Mouse (Mus musculus): ENCODE data around the gene Tas2r110. TPM values are rescaled to one million over a fixed set of nuclear protein-coding genes. Genes with fewer than 3 reads are reported as not detected.

The Tas2r110 gene
- not detected in 2 replicates for polyA plus RNA-seq (2012; rRNA removed)

- Histone ChIP-seq H3K36me3 (ENCODE audit: control insufficient read depth, insufficient read depth, low read length) (no peaks in the 10 kb centered on the region), H3K27ac (ENCODE audit: control insufficient read depth, insufficient read depth, low read length) (no peak within 1 kb of the TSS), H3K4me3 (ENCODE audit: control insufficient read depth, insufficient read depth, low read length) (no peak within 1 kb of the TSS), H3K4me1 (replicated peaks; ENCODE audit: control insufficient read depth, insufficient read depth, low read length) (no peaks in the 10 kb centered on the region), H3K27me3 (ENCODE audit: control insufficient read depth, insufficient read depth, low read length) (no peaks in the 10 kb centered on the region)
- no peak for TF ChIP-seq POLR2A (IDR thresholded peaks at IDR 0.05; ENCODE audit: control insufficient read depth, extremely low read depth, insufficient read depth, low read length, poor library complexity)
- TF ChIP-seq CTCF (IDR thresholded peaks at IDR 0.05; ENCODE audit: borderline replicate concordance, control insufficient read depth, extremely low read depth, insufficient read depth, low read length, poor library complexity): no peak
- no peak for DNase-seq
Observed at GRCm38 (mm10) chr6:132867708-132868107, at the start of gene Tas2r110. Gene Tas2r110, plus strand, starts transcription at chr6:132868008.

DNA sequence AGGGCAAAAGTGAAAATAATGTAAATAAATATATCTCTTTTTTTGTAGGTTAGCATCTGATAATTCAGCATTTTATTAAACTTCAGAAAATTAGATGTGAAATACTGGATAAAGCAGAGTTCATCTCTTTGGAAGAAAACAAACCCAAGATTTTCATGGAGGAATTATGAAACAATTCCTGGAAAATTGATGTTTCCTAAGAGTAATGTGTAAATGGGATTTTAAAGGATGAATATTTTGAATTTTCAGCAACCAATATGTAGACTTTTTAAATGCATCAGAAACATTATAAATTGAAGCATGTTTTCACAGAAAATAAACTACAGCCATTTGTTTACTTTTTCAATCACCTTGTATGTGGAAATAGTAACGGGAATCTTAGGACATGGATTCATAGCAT, 21.0 kb upstream of the Tas2r110 start, which contains the start of gene Tas2r123:
Gene Tas2r123, plus strand, starts transcription at position 301 of the 400 bp plus-strand sequence.
- Histone ChIP-seq H3K36me3 (ENCODE audit: control insufficient read depth, insufficient read depth, low read length) (no peaks in the 10 kb centered on the region), H3K4me1 (replicated peaks; ENCODE audit: control insufficient read depth, insufficient read depth, low read length) (no peaks in the 10 kb centered on the region), H3K27me3 (ENCODE audit: control insufficient read depth, insufficient read depth, low read length) (no peaks in the 10 kb centered on the region), H3K4me3 (ENCODE audit: control insufficient read depth, insufficient read depth, low read length) (no peak within 1 kb of the TSS), H3K27ac (ENCODE audit: control insufficient read depth, insufficient read depth, low read length) (no peak within 1 kb of the TSS)
- no peak for DNase-seq
- 93% methylated on average over 1 of the region's 1 CpGs for WGBS
- TF ChIP-seq POLR2A (IDR thresholded peaks at IDR 0.05; ENCODE audit: control insufficient read depth, extremely low read depth, insufficient read depth, low read length, poor library complexity): no peak
- TF ChIP-seq CTCF (IDR thresholded peaks at IDR 0.05; ENCODE audit: borderline replicate concordance, control insufficient read depth, extremely low read depth, insufficient read depth, low read length, poor library complexity): no peak

DNA sequence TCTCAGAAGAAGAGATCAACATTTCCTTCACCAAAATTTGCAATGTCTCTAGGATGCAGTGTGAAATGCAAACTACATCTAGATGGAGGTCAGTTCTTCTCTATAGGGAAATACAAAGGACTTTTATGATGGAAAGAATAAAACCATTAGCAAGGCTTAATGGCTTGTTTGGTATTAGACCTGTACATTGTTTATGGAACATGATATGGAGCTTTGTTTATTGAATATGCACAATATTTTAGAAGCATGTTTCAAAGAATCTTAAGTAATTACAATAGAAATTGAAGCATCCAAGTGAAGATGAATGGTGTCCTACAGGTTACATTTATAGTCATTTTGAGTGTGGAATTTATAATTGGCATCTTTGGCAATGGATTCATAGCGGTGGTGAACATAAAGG, 12.7 kb upstream of the Tas2r110 start, which contains the start of gene Tas2r116:
Gene Tas2r116, plus strand, starts transcription at position 301 of the 400 bp plus-strand sequence.
- 78% methylated on average over 1 of the region's 1 CpGs for WGBS

DNA sequence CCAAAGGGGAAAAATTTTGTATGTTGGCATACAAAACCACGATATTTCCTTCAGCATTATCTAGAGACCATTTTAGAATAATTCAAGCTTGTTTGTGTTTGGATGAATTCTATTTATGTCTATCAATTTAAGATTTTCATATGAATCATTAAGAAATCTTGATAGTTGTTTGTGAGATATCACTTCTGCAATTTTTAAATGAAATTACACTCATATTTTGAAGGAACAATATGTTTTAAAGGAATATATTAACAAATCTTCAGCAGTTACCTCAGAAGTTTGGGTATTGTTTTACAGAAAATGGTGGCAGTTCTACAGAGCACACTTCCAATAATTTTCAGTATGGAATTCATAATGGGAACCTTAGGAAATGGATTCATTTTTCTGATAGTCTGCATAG, 24.9 kb downstream of the Tas2r110 start, which contains the start of gene Tas2r113:
Gene Tas2r113, plus strand, starts transcription at position 301 of the 400 bp plus-strand sequence.
- no peak within 1 kb of the TSS for H3K4me3 ChIP-seq (ENCODE audit: control insufficient read depth, insufficient read depth, low read length)
- no peak within 1 kb of the TSS for H3K27ac ChIP-seq (ENCODE audit: control insufficient read depth, insufficient read depth, low read length)
- no peaks in the 10 kb centered on the region for H3K27me3 ChIP-seq (ENCODE audit: control insufficient read depth, insufficient read depth, low read length)
- WGBS: 75% methylated on average over 1 of the region's 1 CpGs
- no peaks in the 10 kb centered on the region for H3K4me1 ChIP-seq (replicated peaks; ENCODE audit: control insufficient read depth, insufficient read depth, low read length)
- no peaks in the 10 kb centered on the region for H3K36me3 ChIP-seq (ENCODE audit: control insufficient read depth, insufficient read depth, low read length)
- TF ChIP-seq CTCF (IDR thresholded peaks at IDR 0.05; ENCODE audit: borderline replicate concordance, control insufficient read depth, extremely low read depth, insufficient read depth, low read length, poor library complexity) (no peak), POLR2A (IDR thresholded peaks at IDR 0.05; ENCODE audit: control insufficient read depth, extremely low read depth, insufficient read depth, low read length, poor library complexity) (no peak)
- DNase-seq: no peak

More for the DNA sequence above, 12.7 kb upstream of the Tas2r110 start, which contains the start of gene Tas2r116:
- Histone ChIP-seq H3K4me1 (replicated peaks; ENCODE audit: control insufficient read depth, insufficient read depth, low read length) (no peaks in the 10 kb centered on the region), H3K27me3 (ENCODE audit: control insufficient read depth, insufficient read depth, low read length) (no peaks in the 10 kb centered on the region), H3K36me3 (ENCODE audit: control insufficient read depth, insufficient read depth, low read length) (no peaks in the 10 kb centered on the region), H3K27ac (ENCODE audit: control insufficient read depth, insufficient read depth, low read length) (no peak within 1 kb of the TSS), H3K4me3 (ENCODE audit: control insufficient read depth, insufficient read depth, low read length) (no peak within 1 kb of the TSS)
- no peak for TF ChIP-seq CTCF (IDR thresholded peaks at IDR 0.05; ENCODE audit: borderline replicate concordance, control insufficient read depth, extremely low read depth, insufficient read depth, low read length, poor library complexity)
- TF ChIP-seq POLR2A (IDR thresholded peaks at IDR 0.05; ENCODE audit: control insufficient read depth, extremely low read depth, insufficient read depth, low read length, poor library complexity): no peak
- DNase-seq: no peak

DNA sequence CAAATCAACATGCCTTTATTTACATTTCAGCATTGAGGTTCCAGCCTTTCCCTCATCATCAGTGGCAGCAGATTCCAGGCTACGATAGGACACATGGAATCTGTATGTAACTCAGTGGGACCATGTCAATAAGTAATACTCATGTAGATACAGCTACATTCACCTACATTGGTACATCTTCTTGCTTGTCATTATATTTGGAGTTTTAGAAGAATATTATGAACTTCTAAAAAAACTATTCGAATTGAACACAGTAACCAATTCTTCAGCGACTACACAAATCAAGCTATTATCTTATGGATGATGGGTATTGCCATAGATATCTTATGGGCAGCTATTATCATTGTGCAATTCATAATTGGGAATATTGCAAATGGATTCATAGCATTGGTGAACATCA, 41.5 kb downstream of the Tas2r110 start, which contains the start of gene Tas2r125:
Gene Tas2r125, plus strand, starts transcription at position 301 of the 400 bp plus-strand sequence.
- no peaks in the 10 kb centered on the region for H3K4me1 ChIP-seq (replicated peaks; ENCODE audit: control insufficient read depth, insufficient read depth, low read length)
- WGBS: 87% methylated on average over 3 of the region's 3 CpGs
- no peak within 1 kb of the TSS for H3K4me3 ChIP-seq (ENCODE audit: control insufficient read depth, insufficient read depth, low read length)
- no peaks in the 10 kb centered on the region for H3K27me3 ChIP-seq (ENCODE audit: control insufficient read depth, insufficient read depth, low read length)
- no peak for DNase-seq
- no peak for TF ChIP-seq CTCF (IDR thresholded peaks at IDR 0.05; ENCODE audit: borderline replicate concordance, control insufficient read depth, extremely low read depth, insufficient read depth, low read length, poor library complexity)
- no peak for TF ChIP-seq POLR2A (IDR thresholded peaks at IDR 0.05; ENCODE audit: control insufficient read depth, extremely low read depth, insufficient read depth, low read length, poor library complexity)
- no peaks in the 10 kb centered on the region for H3K36me3 ChIP-seq (ENCODE audit: control insufficient read depth, insufficient read depth, low read length)
- no peak within 1 kb of the TSS for H3K27ac ChIP-seq (ENCODE audit: control insufficient read depth, insufficient read depth, low read length)

Other genes with a start within 250 kb of the Tas2r110 start
- gene A630073D07Rik, start 216.5 kb upstream of the Tas2r110 start, polyA plus RNA-seq (2012; rRNA removed): 0.36 TPM in 1 of 2 replicates, not detected in the other
- gene Tas2r120, start 211.1 kb upstream of the Tas2r110 start, polyA plus RNA-seq (2012; rRNA removed): not detected in 2 replicates
- not detected in 2 replicates for gene Tas2r121, start 167.0 kb upstream of the Tas2r110 start, polyA plus RNA-seq (2012; rRNA removed)
- gene Tas2r122, start 156.1 kb upstream of the Tas2r110 start, polyA plus RNA-seq (2012; rRNA removed): not detected in 2 replicates
- not detected in 2 replicates for gene Tas2r115, start 130.0 kb upstream of the Tas2r110 start, polyA plus RNA-seq (2012; rRNA removed)
- not detected in 2 replicates for gene Tas2r124, start 113.3 kb upstream of the Tas2r110 start, polyA plus RNA-seq (2012; rRNA removed)
- gene Tas2r102, start 105.9 kb upstream of the Tas2r110 start, polyA plus RNA-seq (2012; rRNA removed): not detected in 2 replicates
- not detected in 2 replicates for gene Tas2r136, start 89.8 kb upstream of the Tas2r110 start, polyA plus RNA-seq (2012; rRNA removed)
- 0.11 TPM in 1 of 2 replicates, not detected in the other for gene Tas2r117, start 65.2 kb upstream of the Tas2r110 start, polyA plus RNA-seq (2012; rRNA removed)
- gene Tas2r123, start 20.9 kb upstream of the Tas2r110 start, polyA plus RNA-seq (2012; rRNA removed): not detected in 2 replicates
- not detected in 2 replicates for gene Tas2r116, start 12.6 kb upstream of the Tas2r110 start, polyA plus RNA-seq (2012; rRNA removed)
- not detected in 2 replicates for gene Tas2r113, start 25.0 kb downstream of the Tas2r110 start, polyA plus RNA-seq (2012; rRNA removed)
- not detected in 2 replicates for gene Tas2r125, start 41.6 kb downstream of the Tas2r110 start, polyA plus RNA-seq (2012; rRNA removed)
- not detected in 2 replicates for gene Tas2r129, start 83.1 kb downstream of the Tas2r110 start, polyA plus RNA-seq (2012; rRNA removed)
- gene Tas2r131, start 89.9 kb downstream of the Tas2r110 start, polyA plus RNA-seq (2012; rRNA removed): not detected in 2 replicates
- gene Tas2r109, start 113.0 kb downstream of the Tas2r110 start, polyA plus RNA-seq (2012; rRNA removed): not detected in 2 replicates
- gene Tas2r103, start 169.1 kb downstream of the Tas2r110 start, polyA plus RNA-seq (2012; rRNA removed): not detected in 2 replicates
- gene Tas2r140, start 187.8 kb downstream of the Tas2r110 start, polyA plus RNA-seq (2012; rRNA removed): not detected in 2 replicates
- gene Smim10l1, start 236.9 kb downstream of the Tas2r110 start, polyA plus RNA-seq (2012; rRNA removed): 39.1 and 51.8 TPM in 2 replicates

All from thymus, adult 2 months (tissue).